Mouse (Mus musculus): ENCODE measurements around the gene Grid1. TPM values are rescaled to one million over a fixed set of nuclear protein-coding genes. Genes with fewer than 3 reads are reported as not detected.

Grid1 gene
- polyA plus RNA-seq, 1 experiment = 1.3 TPM

GRCm38 (mm10) chr14:35185399-35185798, 365.5 kb downstream of the Grid1 start:
- no peak for DNase-seq
- Histone ChIP-seq H3K4me3 (ENCODE audit: insufficient read depth, low read depth, low read length) (no peak overlapping the region), H3K36me3 (ENCODE audit: control insufficient read depth, insufficient read depth, low read length) (no peaks in the 10 kb centered on the region), H3K27ac (ENCODE audit: insufficient read depth, low read depth, low read length) (no peak overlapping the region), H3K27me3 (replicated peaks; ENCODE audit: control insufficient read depth, insufficient read depth, low read length) (no peaks in the 10 kb centered on the region), H3K4me1 (ENCODE audit: control insufficient read depth, insufficient read depth, low read length) (no peaks in the 10 kb centered on the region)
- TF ChIP-seq POLR2A (IDR thresholded peaks at IDR 0.05; ENCODE audit: low read depth, low read length) = no peak
- TF ChIP-seq CTCF (conservative IDR thresholded peaks at IDR 0.05; ENCODE audit: insufficient read depth, insufficient read length, low read depth, low read length) = no peak
- 49% methylated on average over 1 of the region's 1 CpGs for WGBS

GRCm38 (mm10) chr14:35192256-35192655, 372.3 kb downstream of the Grid1 start:
- 86% methylated on average over 6 of the region's 6 CpGs for WGBS
- TF ChIP-seq POLR2A (IDR thresholded peaks at IDR 0.05; ENCODE audit: low read depth, low read length) (no peak), CTCF (conservative IDR thresholded peaks at IDR 0.05; ENCODE audit: insufficient read depth, insufficient read length, low read depth, low read length) (no peak)
- Histone ChIP-seq H3K36me3 (ENCODE audit: control insufficient read depth, insufficient read depth, low read length) (no peaks in the 10 kb centered on the region), H3K4me1 (ENCODE audit: control insufficient read depth, insufficient read depth, low read length) (no peaks in the 10 kb centered on the region), H3K27me3 (replicated peaks; ENCODE audit: control insufficient read depth, insufficient read depth, low read length) (no peaks in the 10 kb centered on the region), H3K4me3 (ENCODE audit: insufficient read depth, low read depth, low read length) (no peak overlapping the region), H3K27ac (ENCODE audit: insufficient read depth, low read depth, low read length) (no peak overlapping the region)
- DNase-seq = no peak

DNA sequence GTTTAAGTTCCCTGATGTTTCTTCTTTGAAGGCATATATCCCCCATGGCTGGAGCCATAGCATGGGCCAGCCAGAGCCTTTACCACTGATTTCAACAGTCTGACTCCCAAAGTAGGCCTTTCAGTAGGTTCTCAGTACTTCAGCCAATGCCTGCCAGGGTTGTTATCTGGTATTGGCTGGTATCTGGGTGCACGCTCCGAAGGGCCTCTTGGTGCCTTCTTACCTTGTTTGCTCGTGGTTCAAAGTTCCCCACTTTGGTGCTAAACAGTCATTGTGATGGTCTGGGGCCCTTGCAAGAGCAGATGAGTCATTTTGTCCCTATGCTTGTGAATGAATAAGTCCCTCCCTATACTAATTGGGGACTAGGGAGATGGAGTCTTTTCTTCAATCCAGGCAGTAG, 377.5 kb downstream of the Grid1 start:
- 73% methylated on average over 3 of the region's 3 CpGs for WGBS
- DNase-seq = no peak
- TF ChIP-seq POLR2A (IDR thresholded peaks at IDR 0.05; ENCODE audit: low read depth, low read length) (no peak), CTCF (conservative IDR thresholded peaks at IDR 0.05; ENCODE audit: insufficient read depth, insufficient read length, low read depth, low read length) (no peak)
- no peak overlapping the region for H3K27ac ChIP-seq (ENCODE audit: insufficient read depth, low read depth, low read length)
- no peak overlapping the region for H3K4me3 ChIP-seq (ENCODE audit: insufficient read depth, low read depth, low read length)
- H3K4me1 ChIP-seq (ENCODE audit: control insufficient read depth, insufficient read depth, low read length) = no peaks in the 10 kb centered on the region
- no peaks in the 10 kb centered on the region for H3K36me3 ChIP-seq (ENCODE audit: control insufficient read depth, insufficient read depth, low read length)
- no peaks in the 10 kb centered on the region for H3K27me3 ChIP-seq (replicated peaks; ENCODE audit: control insufficient read depth, insufficient read depth, low read length)

DNA sequence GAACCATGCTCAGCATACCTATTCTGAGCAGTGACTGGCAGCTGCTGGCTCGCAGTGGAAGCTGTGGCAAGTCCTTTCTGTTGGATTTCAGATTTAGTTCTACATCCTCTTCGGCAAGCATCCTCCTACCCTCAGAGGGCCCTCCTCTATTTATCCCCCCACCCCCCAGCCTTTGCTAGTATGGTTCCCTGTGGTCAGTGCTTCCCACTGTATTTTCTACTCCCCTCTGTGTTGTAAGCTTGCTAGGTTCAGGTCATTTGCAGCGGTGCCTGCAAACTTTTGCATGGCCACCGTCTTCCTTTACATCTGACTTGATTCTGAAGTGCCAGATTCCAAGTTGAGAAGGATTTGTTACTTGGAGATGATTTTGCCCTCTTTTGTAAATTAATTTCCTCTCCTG, 378.5 kb downstream of the Grid1 start:
- H3K27me3 ChIP-seq (replicated peaks; ENCODE audit: control insufficient read depth, insufficient read depth, low read length) = no peaks in the 10 kb centered on the region
- WGBS = 79% methylated on average over 4 of the region's 4 CpGs
- H3K27ac ChIP-seq (ENCODE audit: insufficient read depth, low read depth, low read length) = no peak overlapping the region
- no peak for DNase-seq
- no peaks in the 10 kb centered on the region for H3K36me3 ChIP-seq (ENCODE audit: control insufficient read depth, insufficient read depth, low read length)
- no peak overlapping the region for H3K4me3 ChIP-seq (ENCODE audit: insufficient read depth, low read depth, low read length)
- TF ChIP-seq POLR2A (IDR thresholded peaks at IDR 0.05; ENCODE audit: low read depth, low read length) (no peak), CTCF (conservative IDR thresholded peaks at IDR 0.05; ENCODE audit: insufficient read depth, insufficient read length, low read depth, low read length) (no peak)
- no peaks in the 10 kb centered on the region for H3K4me1 ChIP-seq (ENCODE audit: control insufficient read depth, insufficient read depth, low read length)

- DNase-seq = no peak
- no peak overlapping the region for H3K27ac ChIP-seq (ENCODE audit: insufficient read depth, low read depth, low read length)
- H3K4me3 ChIP-seq (ENCODE audit: insufficient read depth, low read depth, low read length) = no peak overlapping the region
- H3K4me1 ChIP-seq (ENCODE audit: control insufficient read depth, insufficient read depth, low read length) = no peaks in the 10 kb centered on the region
- H3K36me3 ChIP-seq (ENCODE audit: control insufficient read depth, insufficient read depth, low read length) = no peaks in the 10 kb centered on the region
- TF ChIP-seq POLR2A (IDR thresholded peaks at IDR 0.05; ENCODE audit: low read depth, low read length) (no peak), CTCF (conservative IDR thresholded peaks at IDR 0.05; ENCODE audit: insufficient read depth, insufficient read length, low read depth, low read length) (no peak)
- WGBS = 72% methylated on average over 6 of the region's 6 CpGs
- no peaks in the 10 kb centered on the region for H3K27me3 ChIP-seq (replicated peaks; ENCODE audit: control insufficient read depth, insufficient read depth, low read length)
These were observed 379.0 kb downstream of the Grid1 start for GRCm38 (mm10) chr14:35198899-35199298.

DNA sequence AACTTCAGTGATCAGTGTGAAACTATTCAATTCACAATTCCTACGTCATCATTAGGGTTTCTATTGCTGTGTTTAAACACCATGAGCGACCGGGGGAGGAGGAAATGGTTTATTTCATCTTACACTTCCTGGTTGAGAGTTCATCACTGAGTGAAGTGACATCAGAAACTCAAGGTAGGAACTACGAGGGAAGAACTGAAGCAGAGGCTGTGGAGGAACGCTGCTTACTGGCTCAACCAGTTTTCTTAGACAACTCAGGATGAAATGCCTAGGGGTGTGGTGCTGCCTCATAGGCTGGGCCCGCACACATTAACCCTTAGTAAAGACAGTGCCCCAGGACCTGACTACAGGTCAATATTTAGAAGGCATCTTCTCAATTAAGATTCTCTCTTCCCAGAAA, 389.5 kb downstream of the Grid1 start:
- Histone ChIP-seq H3K27ac (ENCODE audit: insufficient read depth, low read depth, low read length) (no peak overlapping the region), H3K4me1 (ENCODE audit: control insufficient read depth, insufficient read depth, low read length) (no peaks in the 10 kb centered on the region), H3K4me3 (ENCODE audit: insufficient read depth, low read depth, low read length) (no peak overlapping the region), H3K27me3 (replicated peaks; ENCODE audit: control insufficient read depth, insufficient read depth, low read length) (no peaks in the 10 kb centered on the region), H3K36me3 (ENCODE audit: control insufficient read depth, insufficient read depth, low read length) (no peaks in the 10 kb centered on the region)
- TF ChIP-seq POLR2A (IDR thresholded peaks at IDR 0.05; ENCODE audit: low read depth, low read length) = no peak
- TF ChIP-seq CTCF (conservative IDR thresholded peaks at IDR 0.05; ENCODE audit: insufficient read depth, insufficient read length, low read depth, low read length) = no peak
- DNase-seq = no peak
- WGBS = 69% methylated on average over 6 of the region's 6 CpGs

GRCm38 (mm10) chr14:35219021-35219420, 399.1 kb downstream of the Grid1 start:
- WGBS = 89% methylated on average over 4 of the region's 4 CpGs
- no peaks in the 10 kb centered on the region for H3K4me1 ChIP-seq (ENCODE audit: control insufficient read depth, insufficient read depth, low read length)
- TF ChIP-seq CTCF (conservative IDR thresholded peaks at IDR 0.05; ENCODE audit: insufficient read depth, insufficient read length, low read depth, low read length) (no peak), POLR2A (IDR thresholded peaks at IDR 0.05; ENCODE audit: low read depth, low read length) (no peak)
- H3K27ac ChIP-seq (ENCODE audit: insufficient read depth, low read depth, low read length) = no peak overlapping the region
- H3K4me3 ChIP-seq (ENCODE audit: insufficient read depth, low read depth, low read length) = no peak overlapping the region
- H3K36me3 ChIP-seq (ENCODE audit: control insufficient read depth, insufficient read depth, low read length) = no peaks in the 10 kb centered on the region
- no peak for DNase-seq
- H3K27me3 ChIP-seq (replicated peaks; ENCODE audit: control insufficient read depth, insufficient read depth, low read length) = no peaks in the 10 kb centered on the region

DNA sequence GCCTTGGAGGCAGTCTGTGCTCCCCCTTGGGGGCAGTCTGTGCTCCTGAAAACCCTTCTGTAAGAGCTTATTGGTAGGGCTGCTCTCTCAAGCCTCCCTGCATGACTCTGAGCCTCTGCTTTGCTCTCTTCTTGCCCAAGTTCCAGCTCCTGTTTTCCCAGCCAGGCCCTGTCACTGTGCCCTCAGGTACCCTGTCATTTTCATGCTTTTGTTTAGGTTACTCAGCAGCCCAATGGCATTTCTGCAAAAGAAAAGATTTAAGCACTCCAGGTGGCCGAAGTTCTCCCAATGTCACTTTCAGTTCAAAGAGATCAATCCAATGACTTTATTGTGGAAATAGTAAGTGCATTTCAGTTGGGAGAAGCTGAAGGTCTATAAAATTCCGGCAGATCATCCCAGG, 402.3 kb downstream of the Grid1 start:
- Histone ChIP-seq H3K4me3 (ENCODE audit: insufficient read depth, low read depth, low read length) (no peak overlapping the region), H3K27me3 (replicated peaks; ENCODE audit: control insufficient read depth, insufficient read depth, low read length) (no peaks in the 10 kb centered on the region), H3K27ac (ENCODE audit: insufficient read depth, low read depth, low read length) (no peak overlapping the region), H3K4me1 (ENCODE audit: control insufficient read depth, insufficient read depth, low read length) (no peaks in the 10 kb centered on the region), H3K36me3 (ENCODE audit: control insufficient read depth, insufficient read depth, low read length) (no peaks in the 10 kb centered on the region)
- DNase-seq = no peak
- 69% methylated on average over 2 of the region's 2 CpGs for WGBS
- TF ChIP-seq CTCF (conservative IDR thresholded peaks at IDR 0.05; ENCODE audit: insufficient read depth, insufficient read length, low read depth, low read length) (no peak), POLR2A (IDR thresholded peaks at IDR 0.05; ENCODE audit: low read depth, low read length) (no peak)

All from kidney, adult 2 months (tissue).